Mouse (Mus musculus): ENCODE data around the gene Slc39a2.

The Slc39a2 gene

DNA sequence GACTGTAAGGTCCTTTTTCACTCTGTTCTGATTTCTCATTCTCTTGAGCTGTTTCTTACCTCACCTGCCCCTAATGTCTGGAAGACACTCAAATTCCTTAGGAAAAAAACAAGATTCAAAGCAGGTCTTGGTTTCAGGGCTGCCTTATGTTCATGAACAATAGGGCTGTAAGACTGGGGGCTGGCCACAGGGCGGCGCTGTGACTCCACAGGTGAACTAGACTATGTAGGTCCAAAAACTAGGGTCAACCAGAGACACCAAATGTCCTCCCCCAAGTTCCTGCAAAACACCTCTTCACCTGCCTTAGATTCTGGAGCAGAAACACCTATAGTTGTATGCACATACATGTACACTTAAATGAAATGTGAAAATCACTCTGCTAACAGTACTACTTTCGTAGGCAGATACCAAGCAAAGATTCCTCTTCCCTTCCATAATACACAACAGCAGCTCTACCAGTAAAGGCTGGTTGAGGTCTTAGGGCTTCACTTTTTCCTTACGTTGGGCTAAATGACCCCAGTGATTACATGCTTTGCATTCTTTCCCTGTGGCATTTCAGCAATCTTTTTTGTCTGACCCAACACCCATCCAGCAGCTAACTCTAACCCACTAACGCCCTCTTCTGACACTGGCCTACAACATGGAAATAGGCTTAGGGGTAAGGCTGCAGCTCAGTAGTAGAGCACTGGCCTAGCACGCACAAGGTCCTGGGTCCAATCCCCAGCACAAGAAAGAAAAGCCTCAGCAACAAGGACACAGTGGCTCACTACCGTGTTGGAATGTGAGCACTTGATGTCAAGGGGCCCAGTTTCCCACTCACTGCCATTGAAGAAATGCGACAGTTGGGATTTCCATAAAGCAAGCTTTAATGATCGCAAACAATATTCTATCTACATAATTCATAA is 10.4 kb downstream of the Slc39a2 start:
- peak; percentile 59 to 86 for DNase-seq (ENCODE audit: low spot score in 2 of 2)

- no peak for DNase-seq (ENCODE audit: low spot score in 2 of 2)
Measured at GRCm38 (mm10) chr14:51903782-51904181, 11.1 kb downstream of the Slc39a2 start.

- no peak for DNase-seq (ENCODE audit: low spot score in 2 of 2)
Measured at GRCm38 (mm10) chr14:51904706-51905105, 12.0 kb downstream of the Slc39a2 start.

GRCm38 (mm10) chr14:51906102-51906501 is 13.4 kb downstream of the Slc39a2 start:
- DNase-seq (ENCODE audit: low spot score in 2 of 2): no peak

- DNase-seq (ENCODE audit: low spot score in 2 of 2): no peak
Measured at GRCm38 (mm10) chr14:51911301-51911700, 18.6 kb downstream of the Slc39a2 start.

GRCm38 (mm10) chr14:51912391-51913061 is 19.8 kb downstream of the Slc39a2 start:
- DNase-seq (ENCODE audit: low spot score in 2 of 2): no peak

DNA sequence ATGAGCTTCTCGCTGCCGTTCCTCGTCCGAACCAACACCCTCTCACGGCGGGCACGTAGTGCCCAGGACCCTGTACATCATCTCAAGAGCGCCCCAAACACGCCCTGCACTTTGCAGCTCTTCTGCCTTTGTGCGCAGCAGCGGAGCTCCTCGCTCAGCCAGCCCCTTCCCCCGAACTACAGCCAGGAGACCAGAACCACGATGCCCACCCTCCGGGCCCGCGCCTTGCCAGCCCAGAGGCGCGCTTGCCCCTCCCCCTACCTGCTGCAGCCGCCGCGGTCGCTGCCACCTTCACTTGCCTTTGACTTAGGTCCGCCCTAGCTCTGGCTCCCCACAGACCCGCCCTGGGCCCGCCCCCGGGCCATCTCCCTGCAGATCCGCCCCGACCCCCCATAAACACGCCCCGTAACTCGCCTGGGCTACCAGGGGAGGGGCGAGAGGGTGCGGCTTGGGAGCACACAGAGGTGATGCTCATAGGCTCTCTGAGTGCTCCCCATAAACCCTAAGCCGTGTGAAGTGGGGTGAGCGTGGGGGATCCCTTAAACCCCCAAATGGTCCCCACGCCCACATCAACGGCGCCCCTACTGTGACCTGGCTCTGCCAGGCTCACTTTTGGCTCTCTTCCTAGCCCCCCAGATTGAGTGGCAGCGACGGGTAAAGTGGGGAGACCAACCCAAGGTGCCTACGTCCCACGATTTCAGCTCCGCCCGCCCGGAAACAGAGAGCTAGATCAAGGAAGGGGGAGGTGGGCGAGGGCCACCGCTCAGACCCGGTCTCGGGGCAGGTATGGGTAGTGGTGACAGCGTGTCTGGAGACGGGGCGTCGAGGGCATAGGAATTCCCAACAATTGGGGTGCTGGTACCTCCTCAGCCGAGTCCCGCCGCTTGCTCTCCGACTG is 20.6 kb downstream of the Slc39a2 start:
- DNase-seq (ENCODE audit: low spot score in 2 of 2): peak; percentile 83 to 84

- DNase-seq (ENCODE audit: low spot score in 2 of 2): peak; percentile 91 to 92
Measured at GRCm38 (mm10) chr14:51913960-51914762, 21.5 kb downstream of the Slc39a2 start, which contains the start of gene Ndrg2. Ndrg2 (minus strand) TSS chr14:51914158.

GRCm38 (mm10) chr14:51915030-51915429 is 22.3 kb downstream of the Slc39a2 start:
- DNase-seq (ENCODE audit: low spot score in 2 of 2): no peak

GRCm38 (mm10) chr14:51916539-51916938 is 23.9 kb downstream of the Slc39a2 start:
- no peak for DNase-seq (ENCODE audit: low spot score in 2 of 2)

- DNase-seq (ENCODE audit: low spot score in 2 of 2): no peak
Measured at GRCm38 (mm10) chr14:51918125-51918524, 25.4 kb downstream of the Slc39a2 start, which contains the start of gene Tppp2. Tppp2 (plus strand) TSS chr14:51918425.

- DNase-seq (ENCODE audit: low spot score in 2 of 2): no peak
Measured at GRCm38 (mm10) chr14:51918966-51919365, 26.3 kb downstream of the Slc39a2 start.

GRCm38 (mm10) chr14:51921759-51922570 is 29.3 kb downstream of the Slc39a2 start:
- peak; percentile 77 to 87 for DNase-seq (ENCODE audit: low spot score in 2 of 2)

DNA sequence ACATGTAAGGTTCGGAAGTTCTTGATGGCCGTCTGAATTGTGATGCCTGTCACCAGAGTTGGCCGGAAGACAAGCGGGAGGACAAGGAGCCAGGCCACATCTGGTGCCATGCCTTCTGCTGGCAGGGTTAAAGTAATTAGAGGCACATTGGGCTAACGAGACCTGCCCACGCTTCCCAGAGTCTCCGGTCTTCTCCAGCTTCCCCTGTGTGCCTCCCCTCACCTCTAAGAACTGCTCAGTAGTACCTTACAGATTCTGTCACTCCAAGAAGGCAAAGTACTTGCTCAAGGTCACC is 29.8 kb downstream of the Slc39a2 start, which contains the start of gene Rnase13:
Gene Rnase13, minus strand, starts transcription at position 203 of the 295 bp plus-strand sequence.
- no peak for DNase-seq (ENCODE audit: low spot score in 2 of 2)

GRCm38 (mm10) chr14:51922910-51923309 is 30.2 kb downstream of the Slc39a2 start:
- DNase-seq (ENCODE audit: low spot score in 2 of 2): no peak

GRCm38 (mm10) chr14:51923492-51923891 is 30.8 kb downstream of the Slc39a2 start:
- no peak for DNase-seq (ENCODE audit: low spot score in 2 of 2)

- peak in 1 of 2 experiments; percentile 9 for DNase-seq (ENCODE audit: low spot score in 2 of 2)
Measured at GRCm38 (mm10) chr14:51926930-51927329, 34.2 kb downstream of the Slc39a2 start.

DNA sequence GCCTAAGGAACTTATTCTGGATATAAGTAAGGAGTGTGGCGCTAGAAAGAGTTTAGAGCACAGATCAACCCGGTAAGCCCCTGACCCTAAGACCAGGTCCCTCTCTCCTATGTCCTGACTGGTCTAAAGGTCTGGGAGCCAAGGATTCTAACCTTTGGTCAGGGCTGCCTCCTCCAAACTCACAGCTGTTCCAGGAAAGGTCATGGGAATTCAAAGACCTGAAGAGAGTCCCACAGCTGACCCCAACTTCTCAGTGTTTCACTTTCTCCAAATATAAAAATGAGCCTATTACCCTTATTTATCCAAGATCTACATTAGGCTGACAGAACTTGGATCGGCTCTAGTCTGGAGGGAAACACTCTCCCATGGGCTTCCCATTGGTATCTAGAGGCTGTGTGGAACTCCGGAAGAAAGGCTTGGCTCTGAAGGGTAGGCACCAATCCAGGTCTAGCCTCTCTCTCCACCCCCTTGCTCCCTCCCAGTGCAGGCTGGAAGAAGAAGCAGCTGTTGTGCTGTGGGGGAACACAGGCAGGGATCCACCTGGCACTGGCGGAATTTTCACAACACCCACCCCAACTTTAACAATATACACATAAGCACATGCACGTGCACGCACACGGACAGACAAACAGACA is 36.7 kb downstream of the Slc39a2 start:
- peak; percentile 80 to 83 for DNase-seq (ENCODE audit: low spot score in 2 of 2)

DNA sequence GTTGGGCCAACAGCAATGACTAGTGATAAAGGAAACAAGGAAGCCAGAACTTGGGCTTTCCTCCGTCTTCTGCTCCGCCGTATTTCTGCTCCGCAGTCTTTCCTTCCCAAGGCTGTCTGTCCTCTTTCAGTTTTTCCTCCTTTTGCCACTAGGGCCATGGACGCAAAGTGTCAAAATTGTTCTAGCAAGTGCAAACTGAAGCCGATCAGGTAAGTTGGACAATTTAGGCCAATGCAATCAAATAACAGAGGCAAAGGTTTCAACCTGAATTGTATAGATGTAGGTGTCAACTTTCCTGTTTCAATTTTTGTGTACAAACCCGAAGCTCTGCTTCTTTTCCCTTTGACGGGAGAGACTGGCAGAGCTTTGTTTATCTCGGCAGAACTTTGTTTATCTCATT is 37.3 kb downstream of the Slc39a2 start:
- no peak for DNase-seq (ENCODE audit: low spot score in 2 of 2)

DNA sequence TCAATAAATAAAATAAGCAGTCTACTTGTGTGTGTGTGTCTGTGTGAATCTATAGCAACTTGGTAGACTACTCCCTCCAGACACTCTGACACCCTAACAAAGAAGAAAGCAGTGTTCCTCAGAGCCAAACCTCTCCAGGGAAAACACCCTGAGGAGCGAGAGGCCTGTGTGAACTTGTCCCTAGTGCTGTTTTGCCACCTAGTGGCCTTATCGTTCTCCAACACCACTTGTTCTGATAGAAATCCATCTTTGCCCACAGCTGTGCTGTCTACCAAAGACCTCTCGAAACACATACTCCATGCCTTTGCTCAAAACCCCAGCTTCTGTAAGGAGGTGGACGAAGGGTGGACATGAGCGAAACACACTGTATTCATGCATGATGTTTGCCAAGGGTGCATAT is 38.1 kb downstream of the Slc39a2 start:
- peak; percentile 80 to 82 for DNase-seq (ENCODE audit: low spot score in 2 of 2)

Data from right cerebral cortex, postnatal 10 days (tissue).